ENCODE assay signal across 8 mouse cellular contexts in the genomic region with DNA sequence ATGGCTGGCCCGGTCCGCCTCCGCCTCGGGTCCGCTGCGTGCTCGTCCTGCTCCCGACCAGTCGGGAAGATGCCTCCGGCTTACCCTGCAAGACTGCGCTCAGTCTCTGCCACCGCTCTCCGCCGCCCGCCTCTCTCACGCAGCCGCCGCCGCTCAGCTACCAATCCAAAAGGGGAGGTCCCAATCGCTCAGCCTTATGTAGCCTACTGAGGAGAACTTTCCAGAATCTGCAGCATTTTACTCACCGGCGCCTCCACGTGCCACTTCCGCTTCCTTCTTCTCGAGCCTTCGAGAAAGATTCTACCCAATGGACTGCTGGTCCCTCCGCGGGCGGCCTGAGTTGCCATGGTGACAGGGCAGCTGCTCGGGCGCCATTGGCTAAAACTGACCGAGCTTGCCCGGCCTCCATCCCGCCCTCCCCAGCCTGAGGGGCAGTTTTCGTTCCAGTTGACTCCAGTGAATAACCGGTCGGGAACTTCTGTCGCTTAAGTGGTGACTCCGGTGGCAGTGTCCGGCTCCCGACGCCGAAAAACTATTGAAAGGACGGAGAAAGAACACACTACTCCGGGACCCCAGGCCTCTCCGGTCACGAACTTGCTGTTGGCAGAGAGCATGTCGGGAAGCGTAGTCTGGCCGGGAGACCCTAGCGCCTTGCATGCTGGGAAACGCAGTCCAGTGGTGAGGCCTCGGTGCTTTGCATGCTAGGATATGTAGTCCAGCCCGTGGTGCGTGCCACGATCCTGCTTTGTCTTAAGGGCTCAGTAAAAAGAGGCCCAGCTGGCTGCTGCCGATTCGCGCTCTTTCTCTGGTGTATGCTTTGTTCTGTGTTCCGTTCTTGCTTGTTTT. TPM values are rescaled to one million over a fixed set of nuclear protein-coding genes. Genes with fewer than 3 reads are reported as not detected.
A peak's percentile ranks its signal among the peaks of the same experiment; 100 is the strongest.
DNase-seq lines count a peak whose midpoint lies in the region; ATAC-seq and TF ChIP-seq lines count a peak whose summit lies in the region.

Hsph1 (minus strand) TSS at position 302 of the 846 bp plus-strand sequence.

- peak within 1 kb of the TSS; percentile 80 for H3K9ac ChIP-seq in hindbrain, postnatal 0 days (replicated peaks; ENCODE audit: low read length)

- TF ChIP-seq CTCF in gastrocnemius, adult 2 months (IDR thresholded peaks at IDR 0.05), result peak; percentile 17; the same call in 1 of the 2 replicates
- peak; percentile 43; the same call in 1 of the 2 replicates for TF ChIP-seq CTCF in hindbrain, postnatal 0 days (IDR thresholded peaks at IDR 0.05; ENCODE audit: low read depth)
- no peak for TF ChIP-seq CTCF in left cerebral cortex, adult 2 months (IDR thresholded peaks at IDR 0.05)

- H3K4me3 ChIP-seq in gastrocnemius, adult 2 months, result peak within 1 kb of the TSS; percentile 94
- peak within 1 kb of the TSS; percentile 77 for H3K4me3 ChIP-seq in hindbrain, postnatal 0 days (ENCODE audit: low read length)
- H3K4me3 ChIP-seq in left cerebral cortex, adult 2 months, result peak within 1 kb of the TSS; percentile 83

- peak; percentile 93 for ATAC-seq in common myeloid progenitor, adult 5-6 weeks (replicated peaks; ENCODE audit: low read depth, poor library complexity, severe bottlenecking)
- peak; percentile 98 for ATAC-seq in hindbrain, postnatal 0 days
- ATAC-seq in megakaryocyte, adult 5-6 weeks (ENCODE audit: poor library complexity, severe bottlenecking), result peak; percentile 94

- peak within 1 kb of the TSS; percentile 61 for H3K4me2 ChIP-seq in hindbrain, postnatal 0 days (ENCODE audit: low read depth, low read length)

- intact Hi-C loops in gastrocnemius, adult 2 months (cut with DNase I), result loop anchor here (5.0 kb wide), 2 partner anchors 41 to 64 kb away; partner anchors contain the start of gene B3glct
- intact Hi-C loops in left cerebral cortex, adult 2 months (cut with DNase I), result loop anchor here (1.0 kb wide), 1 partner anchor 452 kb away; the partner anchor contains the start of genes Hmgb1 and Uspl1

- H3K4me1 ChIP-seq in hindbrain, postnatal 0 days (ENCODE audit: insufficient read depth, low read length), result peaks cover 11% of the 10 kb centered on the region

- peak within 1 kb of the TSS; percentile 90 for H3K27ac ChIP-seq in gastrocnemius, adult 2 months
- H3K27ac ChIP-seq in hindbrain, postnatal 0 days, result peak within 1 kb of the TSS; percentile 88
- H3K27ac ChIP-seq in left cerebral cortex, adult 2 months, result peak within 1 kb of the TSS; percentile 97

- WGBS in hindbrain, postnatal 0 days, result under 1% methylated on average over 60 of the region's 60 CpGs

- no peaks in the 10 kb centered on the region for H3K9me3 ChIP-seq in hindbrain, postnatal 0 days (ENCODE audit: low read length)

- H3K36me3 ChIP-seq in hindbrain, postnatal 0 days (ENCODE audit: insufficient read depth, low read length), result peaks cover 7% of the 10 kb centered on the region; the same call in 1 of the 2 replicates

- DNase-seq in ZHBTc4 (ENCODE audit: low read depth, low spot score), result peak; percentile 99
- DNase-seq in gastrocnemius, adult 2 months, result peak; percentile 99
- DNase-seq in hindbrain, postnatal 0 days (ENCODE audit: low spot score), result peak; percentile 99
- peak; percentile 98 for DNase-seq in left cerebral cortex, adult 2 months (ENCODE audit: extremely low spot score in 1 of 2, low spot score in 2 of 2)
- peak; percentile 99 for DNase-seq in right cerebral cortex, adult 2 months (ENCODE audit: low spot score in 2 of 2)
- DNase-seq in urinary bladder, postnatal 14 days (ENCODE audit: low spot score), result peak; percentile 98

- H3K27me3 ChIP-seq in hindbrain, postnatal 0 days (ENCODE audit: insufficient read depth, low read length), result no peaks in the 10 kb centered on the region

RNA-seq across cellular contexts. Expression of gene Hsph1, which starts in this region (rescaled TPM):
- 72.0 and 88.1 TPM in 2 replicates for total RNA-seq in common myeloid progenitor, adult 5-6 weeks (2017)
- total RNA-seq in gastrocnemius, adult 2 months (2021), result 100 to 1,000 TPM in 1 of 2 experiments, 10 to 100 TPM in 1; 76.6 to 103 TPM
- 18.9 and 21.0 TPM in 2 replicates for total RNA-seq in hindbrain, postnatal 0 days (2014; rRNA removed)
- polyA plus RNA-seq in hindbrain, postnatal 0 days (2015; fragmentation: Nextera tagmentation; extraction: Ambion mirVana), result 59.4 and 60.8 TPM in 2 replicates
- 100 to 1,000 TPM; 373 to 381 TPM for total RNA-seq in left cerebral cortex, adult 2 months (2021)
- 22.9 and 29.5 TPM in 2 replicates for total RNA-seq in megakaryocyte, adult 5-6 weeks (2015)
- total RNA-seq in megakaryocyte, adult 5-6 weeks (2017), result 14.5 and 16.7 TPM in 2 replicates

Comparison
In these comparisons a context has a peak if more than half of its experiments do, and no peak if none do; other contexts are left out.
1. Peak in every context shown above with its lines: DNase-seq, ATAC-seq, H3K4me3 ChIP-seq and H3K27ac ChIP-seq.